Mouse (Mus musculus) CH12.LX (cell line): ENCODE measurements around the gene Gm20388. TPM values are rescaled to one million over a fixed set of nuclear protein-coding genes. Genes with fewer than 3 reads are reported as not detected.

Source experiments
- DNase-seq: peaks from one replicate; pipeline ENCODE4 v3.0.0-alpha.2; 2013; ENCODE audit errors: extremely low read depth
- H3K27ac ChIP-seq: 2 replicates; pipeline ENCODE4 v1.5.1; 2012; ENCODE audit warnings: low read depth, mild to moderate bottlenecking, control low read depth, moderate library complexity; ENCODE audit not compliant: insufficient read depth
- H3K27me3 ChIP-seq: replicated peaks from 2 replicates; pipeline ENCODE3; 2012; ENCODE audit warnings: inconsistent platforms
- H3K36me3 ChIP-seq, 2 experiments: replicated peaks in 1 of 2; 2 replicates each; pipeline versions ENCODE3 to v1.6.1; 2012; ENCODE audit warnings: inconsistent platforms in 1 of 2, low read length in 1 of 2, mild to moderate bottlenecking in 1 of 2, mixed read lengths in 1 of 2, moderate library complexity in 1 of 2; ENCODE audit not compliant: control insufficient read depth in 1 of 2, insufficient read depth in 1 of 2
- H3K4me1 ChIP-seq, 2 experiments: 2 replicates each; pipeline ENCODE4 v1.6.1; 2012; ENCODE audit warnings: inconsistent platforms in 1 of 2, moderate library complexity in 1 of 2; ENCODE audit not compliant: insufficient read depth in 2 of 2, control insufficient read depth in 1 of 2
- H3K4me2 ChIP-seq: 2 replicates; pipeline ENCODE4 v1.6.1; 2012; ENCODE audit warnings: low read depth, mild to moderate bottlenecking, control low read depth; ENCODE audit not compliant: poor library complexity, insufficient read depth, severe bottlenecking
- H3K4me3 ChIP-seq, 3 experiments: fragments of 150-350 bp in 1 of 3; sonication (generic) in 1 of 3; replicated peaks in 1 of 3; 2 replicates each; pipeline versions ENCODE3 to v1.5.1; 2011 to 2012; ENCODE audit warnings: low read depth in 2 of 3, low read length in 2 of 3, mild to moderate bottlenecking in 2 of 3, moderate library complexity in 2 of 3, control low read depth in 1 of 3, improper control_type of control experiment in 1 of 3, inconsistent platforms in 1 of 3, mixed read lengths in 1 of 3; ENCODE audit not compliant: poor library complexity in 1 of 3
- H3K79me2 ChIP-seq: replicated peaks from 2 replicates; pipeline ENCODE4 v1.6.1; 2012; ENCODE audit warnings: mild to moderate bottlenecking, moderate library complexity; ENCODE audit not compliant: control insufficient read depth, poor library complexity, insufficient read depth, severe bottlenecking; ENCODE audit errors: extremely low read depth
- H3K9ac ChIP-seq: 2 replicates; pipeline ENCODE4 v1.6.1; 2012; ENCODE audit warnings: low read depth, mild to moderate bottlenecking, control low read depth, moderate library complexity; ENCODE audit not compliant: insufficient read depth
- H3K9me3 ChIP-seq: replicated peaks from 2 replicates; pipeline ENCODE3; 2012; ENCODE audit warnings: low read length, inconsistent platforms, mixed read lengths
- BHLHE40 ChIP-seq: IDR thresholded peaks from 2 replicates; pipeline ENCODE4 v1.6.1; 2011; ENCODE audit warnings: mild to moderate bottlenecking, low read depth, low read length, improper control_type of control experiment
- CHD2 ChIP-seq: IDR thresholded peaks from 2 replicates; pipeline ENCODE4 v1.6.1; 2011; ENCODE audit warnings: low read length, improper control_type of control experiment
- CTCF ChIP-seq, 2 experiments: IDR thresholded peaks in 1 of 2; conservative IDR thresholded peaks in 1 of 2; 2 replicates each; pipeline ENCODE4 v1.5.1; 2011 to 2012; ENCODE audit warnings: low read depth in 2 of 2, low read length in 2 of 2, improper control_type of control experiment in 1 of 2, inconsistent platforms in 1 of 2, mild to moderate bottlenecking in 1 of 2, moderate library complexity in 1 of 2
- E2F4 ChIP-seq: IDR thresholded peaks from 2 replicates; pipeline ENCODE4 v1.6.1; 2011; ENCODE audit warnings: low read depth, low read length, improper control_type of control experiment; ENCODE audit not compliant: insufficient replicate concordance
- ELF1 ChIP-seq: IDR thresholded peaks from 2 replicates; pipeline ENCODE4 v1.6.1; 2014; ENCODE audit warnings: low read depth, mild to moderate bottlenecking, inconsistent platforms, low read length, improper control_type of control experiment
- EP300 ChIP-seq: IDR thresholded peaks from 2 replicates; pipeline ENCODE4 v1.6.1; 2011; ENCODE audit warnings: low read length, improper control_type of control experiment
- GABPA ChIP-seq: IDR thresholded peaks from 2 replicates; pipeline ENCODE4 v1.6.1; 2012; ENCODE audit warnings: low read depth, low read length, improper control_type of control experiment, inconsistent platforms; ENCODE audit not compliant: insufficient replicate concordance
- HCFC1 ChIP-seq: IDR thresholded peaks from 2 replicates; pipeline ENCODE4 v1.6.1; 2012; ENCODE audit warnings: low read depth, mild to moderate bottlenecking, inconsistent platforms, low read length, improper control_type of control experiment
- IRF4 ChIP-seq: IDR thresholded peaks from 2 replicates; pipeline ENCODE4 v1.6.1; 2014; ENCODE audit warnings: low read depth, mild to moderate bottlenecking, inconsistent platforms, low read length, improper control_type of control experiment
- JUN ChIP-seq: IDR thresholded peaks from 2 replicates; pipeline ENCODE4 v1.6.1; 2011; ENCODE audit warnings: low read depth, mild to moderate bottlenecking, low read length, improper control_type of control experiment, moderate library complexity; ENCODE audit not compliant: insufficient read depth
- JUND ChIP-seq: conservative IDR thresholded peaks from 2 replicates; pipeline ENCODE4 v1.6.1; 2011; ENCODE audit warnings: low read depth, low read length, improper control_type of control experiment
- MAZ ChIP-seq: IDR thresholded peaks from 2 replicates; pipeline ENCODE4 v1.6.1; 2012; ENCODE audit warnings: low read depth, mild to moderate bottlenecking, inconsistent platforms, low read length, improper control_type of control experiment, moderate library complexity
- MEF2A ChIP-seq: IDR thresholded peaks from 2 replicates; pipeline ENCODE4 v1.6.1; 2014; ENCODE audit warnings: low read depth, mild to moderate bottlenecking, inconsistent platforms, low read length, improper control_type of control experiment, borderline replicate concordance
- MYC ChIP-seq: IDR thresholded peaks from 2 replicates; pipeline ENCODE4 v1.6.1; 2011; ENCODE audit warnings: low read depth, mild to moderate bottlenecking, improper control_type of control experiment, low read length
- NELFE ChIP-seq: IDR thresholded peaks from 2 replicates; pipeline ENCODE4 v1.6.1; 2011; ENCODE audit warnings: low read depth, low read length, improper control_type of control experiment
- NRF1 ChIP-seq: IDR thresholded peaks from 2 replicates; pipeline ENCODE4 v1.6.1; 2014; ENCODE audit warnings: low read depth, mild to moderate bottlenecking, inconsistent platforms, low read length, improper control_type of control experiment, moderate library complexity
- PAX5 ChIP-seq: IDR thresholded peaks from 2 replicates; pipeline ENCODE4 v1.6.1; 2012; ENCODE audit warnings: low read length, inconsistent platforms, mixed read lengths
- POLR2AphosphoS2 ChIP-seq: IDR thresholded peaks from 2 replicates; pipeline ENCODE4 v1.6.1; 2011; ENCODE audit warnings: low read depth, low read length, improper control_type of control experiment
- RAD21 ChIP-seq: IDR thresholded peaks from 2 replicates; pipeline ENCODE4 v1.6.1; 2011; ENCODE audit warnings: low read depth, mild to moderate bottlenecking, low read length, improper control_type of control experiment, moderate library complexity
- RCOR1 ChIP-seq: conservative IDR thresholded peaks from 2 replicates; pipeline ENCODE4 v1.6.1; 2012; ENCODE audit warnings: low read depth, mild to moderate bottlenecking, inconsistent platforms, low read length, improper control_type of control experiment
- SIN3A ChIP-seq: IDR thresholded peaks from 2 replicates; pipeline ENCODE4 v1.6.1; 2012; ENCODE audit warnings: low read length, improper control_type of control experiment, inconsistent platforms
- SMC3 ChIP-seq: IDR thresholded peaks from 2 replicates; pipeline ENCODE4 v1.6.1; 2011; ENCODE audit warnings: low read depth, low read length, improper control_type of control experiment
- TBP ChIP-seq: conservative IDR thresholded peaks from 2 replicates; pipeline ENCODE4 v1.6.1; 2011; ENCODE audit warnings: low read depth, low read length, improper control_type of control experiment
- TCF12 ChIP-seq: IDR thresholded peaks from 2 replicates; pipeline ENCODE4 v1.6.1; 2014; ENCODE audit warnings: low read depth, mild to moderate bottlenecking, inconsistent platforms, low read length, improper control_type of control experiment
- UBTF ChIP-seq: IDR thresholded peaks from 2 replicates; pipeline ENCODE4 v1.6.1; 2012; ENCODE audit warnings: low read depth, mild to moderate bottlenecking, inconsistent platforms, low read length, improper control_type of control experiment, moderate library complexity
- USF1 ChIP-seq: IDR thresholded peaks from 2 replicates; pipeline ENCODE4 v1.6.1; 2014; ENCODE audit warnings: low read depth, mild to moderate bottlenecking, inconsistent platforms, low read length, improper control_type of control experiment
- USF2 ChIP-seq: conservative IDR thresholded peaks from 2 replicates; pipeline ENCODE4 v1.6.1; 2011; ENCODE audit warnings: low read depth, low read length, improper control_type of control experiment
- ZC3H11A ChIP-seq: IDR thresholded peaks from 2 replicates; pipeline ENCODE4 v1.6.1; 2012; ENCODE audit warnings: low read depth, mild to moderate bottlenecking, inconsistent platforms, low read length, improper control_type of control experiment
- ZKSCAN1 ChIP-seq: IDR thresholded peaks from 2 replicates; pipeline ENCODE4 v1.6.1; 2012; ENCODE audit warnings: low read depth, inconsistent platforms, low read length, improper control_type of control experiment, borderline replicate concordance
- ZMIZ1 ChIP-seq: IDR thresholded peaks from 2 replicates; pipeline ENCODE4 v1.6.1; 2012; ENCODE audit warnings: low read depth, mild to moderate bottlenecking, inconsistent platforms, low read length, improper control_type of control experiment
- dilution Hi-C: fragments of 300-500 bp; cut with MboI; formaldehyde crosslinking; loops from 2 replicates; pipeline ENCODE4 v1.14.3; 2020; ENCODE audit warnings: low sequenced_read_pairs; ENCODE audit not compliant: extremely low pct_unique_long_range_greater_than_20kb, extremely low pct_ligation_motif_present
- in situ Hi-C: fragments of 300-500 bp; cut with MboI; formaldehyde crosslinking; loops from 3 replicates; pipeline ENCODE4 v1.14.3; 2019; ENCODE audit warnings: low sequenced_read_pairs, low pct_ligation_motif_present, low pct_unique_long_range_greater_than_20kb, mixed read lengths
- polyA plus RNA-seq: library from polyadenylated mRNA; unstranded; fragments of >175 nt; gene quantifications from 2 replicates; pipeline ENCODE4 v1.2.1, GENCODE M21; 2012; ENCODE audit warnings: low read depth; ENCODE audit not compliant: insufficient read length
- total RNA-seq, 2 experiments: library from RNA; depleted of rRNA; stranded (reverse); fragments of 300-350 nt in 1 of 2; fragments of >200 nt in 1 of 2; gene quantifications; 2 replicates each; pipeline ENCODE4 v1.2.3; 2012 to 2014

Gene Gm20388
- total and polyA plus RNA-seq, 3 experiments, result 14.8 to 26.3 (median 22.2) TPM

DNA sequence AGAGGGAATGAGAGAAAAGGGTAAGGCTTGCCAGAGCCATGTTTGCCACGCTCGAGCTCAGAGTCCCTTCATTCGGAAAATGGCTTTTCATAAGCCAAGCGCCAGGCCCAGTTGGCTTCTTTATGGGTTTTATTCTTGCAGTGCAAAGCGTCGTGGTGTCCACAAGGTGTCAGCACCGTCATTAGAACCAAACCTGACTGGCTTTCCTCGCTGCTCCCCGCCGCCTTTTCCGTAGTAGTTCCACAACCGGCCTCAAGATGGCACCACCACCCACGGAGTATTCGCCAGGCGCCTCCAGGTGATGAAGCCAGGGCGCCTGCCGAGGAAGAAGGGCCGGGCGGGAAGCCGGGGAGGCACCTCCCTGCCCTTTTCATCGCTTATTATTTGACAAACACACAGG is 1202.6 kb downstream of the Gm20388 start:
- no peak overlapping the region for H3K4me3 ChIP-seq

DNA sequence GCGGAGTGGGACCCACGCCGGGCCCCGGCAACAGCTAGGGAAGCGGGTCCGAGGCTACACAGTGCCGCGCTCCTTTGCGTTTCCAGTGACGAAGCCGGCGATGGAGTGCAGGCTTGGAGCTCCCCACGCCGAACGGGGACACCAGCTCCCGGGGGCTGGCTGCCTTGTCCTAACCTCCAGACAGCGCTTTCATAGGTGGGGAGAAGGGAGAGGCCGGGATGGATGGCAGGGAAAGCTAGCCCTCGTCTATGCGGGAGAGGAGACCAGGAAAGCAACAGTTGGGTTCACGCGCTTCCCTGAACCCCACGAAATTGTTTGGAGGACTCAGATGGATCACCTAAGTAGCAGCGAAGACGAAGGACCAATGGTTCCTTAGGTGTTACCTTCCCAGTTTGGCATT is 1204.5 kb downstream of the Gm20388 start:
- in situ Hi-C loops (loop anchor here (5.0 kb wide), 1 partner anchor 97 kb away; no protein-coding TSS in a partner anchor), dilution Hi-C loops (no loop called here)
- H3K27me3 ChIP-seq, result peaks cover 19% of the 10 kb centered on the region
- no peaks in the 10 kb centered on the region for H3K79me2 ChIP-seq
- peaks cover 28% of the 10 kb centered on the region for H3K9me3 ChIP-seq
- H3K27ac ChIP-seq, result no peak overlapping the region
- no peaks in the 10 kb centered on the region for H3K36me3 ChIP-seq
- TF ChIP-seq MEF2A, result no peak
- no peak for TF ChIP-seq ELF1
- TF ChIP-seq NRF1, result no peak
- no peak for TF ChIP-seq POLR2AphosphoS2
- no peak for TF ChIP-seq ZMIZ1
- TF ChIP-seq ZC3H11A, result no peak
- TF ChIP-seq MYC, result no peak
- TF ChIP-seq UBTF, result no peak
- TF ChIP-seq SIN3A, result no peak
- no peak for TF ChIP-seq EP300
- TF ChIP-seq SMC3, result no peak
- TF ChIP-seq E2F4, result no peak
- TF ChIP-seq HCFC1, result no peak
- TF ChIP-seq USF1, result no peak
- TF ChIP-seq ZKSCAN1, result no peak
- TF ChIP-seq JUND, result no peak
- no peak for TF ChIP-seq USF2
- TF ChIP-seq PAX5, result no peak
- TF ChIP-seq CHD2, result no peak
- no peak for TF ChIP-seq BHLHE40
- no peak for DNase-seq
- H3K4me1 ChIP-seq, result peaks cover 0 to 12% of the 10 kb centered on the region in 2 experiments; a peak in 2 of 4 replicates
- no peak overlapping the region for H3K4me3 ChIP-seq
- no peak overlapping the region for H3K9ac ChIP-seq
- H3K4me2 ChIP-seq, result no peak overlapping the region

More for the DNA sequence above, 1202.6 kb downstream of the Gm20388 start:
- TF ChIP-seq MAZ (no peak), RCOR1 (no peak), TCF12 (0 out of 2 replicates have a peak, but pooled peaks have one; percentile 25), ELF1 (peak; percentile 51; the same call in 1 of the 2 replicates), JUN (no peak), IRF4 (peak; percentile 64), SMC3 (peak; percentile 98), TBP (no peak), NELFE (peak; percentile 68; the same call in 1 of the 2 replicates), NRF1 (peak; percentile 41; the same call in 1 of the 2 replicates), GABPA (no peak), ZC3H11A (peak; percentile 92), BHLHE40 (no peak), RAD21 (peak; percentile 98), CTCF (conservative IDR thresholded peaks at IDR 0.05 in 1 of 2, IDR thresholded peaks at IDR 0.05 in 1 of 2; ENCODE audit: low read depth in 2 of 2, low read length in 2 of 2) (peak; percentile 82 to 99)
- Histone ChIP-seq H3K79me2 (no peaks in the 10 kb centered on the region), H3K36me3 (no peaks in the 10 kb centered on the region), H3K9me3 (peaks cover 28% of the 10 kb centered on the region), H3K9ac (no peak overlapping the region), H3K27me3 (peaks cover 6% of the 10 kb centered on the region), H3K27ac (no peak overlapping the region), H3K4me2 (peak overlapping the region; percentile 31; the same call in 1 of the 2 replicates), H3K4me1 (peaks cover 5 to 23% of the 10 kb centered on the region in 2 experiments)
- DNase-seq, result peak; percentile 91
- dilution Hi-C loops (no loop called here), in situ Hi-C loops (loop anchor here (5.0 kb wide), 2 partner anchors 279 to 399 kb away; no protein-coding TSS in a partner anchor)
